In genomic region chr7:89981557-89981956, GRCm38 (mm10) we compare ENCODE assay signal across 8 mouse cellular contexts. TPM values are rescaled to one million over a fixed set of nuclear protein-coding genes. Genes with fewer than 3 reads are reported as not detected.
DNase-seq lines count a peak whose midpoint lies in the region; ATAC-seq lines count a peak whose summit lies in the region.

No protein-coding gene starts in this region.

- no peaks in the 10 kb centered on the region for H3K36me3 ChIP-seq in neural tube, embryonic 11.5 days (ENCODE audit: control insufficient read depth, insufficient read depth, low read length)
- peaks cover 6% of the 10 kb centered on the region; the same call in 1 of the 2 replicates for H3K36me3 ChIP-seq in limb, embryonic 12.5 days
- H3K36me3 ChIP-seq in stomach, embryonic 14.5 days (ENCODE audit: control insufficient read depth, insufficient read depth, low read length) = no peaks in the 10 kb centered on the region; the same call in 1 of the 2 replicates

- H3K4me2 ChIP-seq in neural tube, embryonic 11.5 days (ENCODE audit: low read depth) = peak overlapping the region; percentile 70
- peak overlapping the region; percentile 68 for H3K4me2 ChIP-seq in limb, embryonic 12.5 days
- H3K4me2 ChIP-seq in stomach, embryonic 14.5 days (replicated peaks; ENCODE audit: low read depth, low read length) = peak overlapping the region; percentile 51

- WGBS in neural tube, embryonic 11.5 days = 23% methylated on average over 10 of the region's 10 CpGs
- whole genome bisulfite sequencing in limb, embryonic 12.5 days = 12% methylated on average over 10 of the region's 10 CpGs
- WGBS in stomach, embryonic 14.5 days = 9% methylated on average over 10 of the region's 10 CpGs

- peak; percentile 7 to 27 for DNase-seq in cerebellum, postnatal 10 days
- DNase-seq in cerebellum, postnatal 36 days = no peak
- DNase-seq in neural tube, embryonic 11.5 days (ENCODE audit: low spot score) = no peak
- no peak for DNase-seq in neural tube, embryonic 10.5 days (ENCODE audit: extremely low spot score, low spot score)
- no peak for DNase-seq in right cerebral cortex, postnatal 14 days

- peak overlapping the region; percentile 95 for H3K9ac ChIP-seq in neural tube, embryonic 11.5 days (ENCODE audit: low read length)
- H3K9ac ChIP-seq in limb, embryonic 12.5 days (replicated peaks) = peak overlapping the region; percentile 86
- peak overlapping the region; percentile 75 for H3K9ac ChIP-seq in stomach, embryonic 14.5 days (replicated peaks; ENCODE audit: low read depth, low read length)

- no peak overlapping the region for H3K27ac ChIP-seq in neural tube, embryonic 11.5 days (ENCODE audit: low read depth, low read length)
- peak overlapping the region; percentile 100 for H3K27ac ChIP-seq in limb, embryonic 12.5 days
- peak overlapping the region; percentile 100; the same call in 1 of the 2 replicates for H3K27ac ChIP-seq in stomach, embryonic 14.5 days (ENCODE audit: low read length)

- H3K4me3 ChIP-seq in neural tube, embryonic 11.5 days (ENCODE audit: low read depth, low read length) = peak overlapping the region; percentile 71
- peak overlapping the region; percentile 76 for H3K4me3 ChIP-seq in limb, embryonic 12.5 days (replicated peaks)
- H3K4me3 ChIP-seq in stomach, embryonic 14.5 days (ENCODE audit: low read depth, low read length) = peak overlapping the region; percentile 79

- H3K4me1 ChIP-seq in neural tube, embryonic 11.5 days (ENCODE audit: control insufficient read depth, insufficient read depth, low read length) = peaks cover 8% of the 10 kb centered on the region; the same call in 1 of the 2 replicates
- H3K4me1 ChIP-seq in limb, embryonic 12.5 days (replicated peaks) = peaks cover 16% of the 10 kb centered on the region
- H3K4me1 ChIP-seq in stomach, embryonic 14.5 days (ENCODE audit: control insufficient read depth, insufficient read depth, low read length) = peaks cover 9% of the 10 kb centered on the region; the same call in 1 of the 2 replicates

- peak; percentile 25; the same call in 1 of the 2 replicates for ATAC-seq in neural tube, embryonic 11.5 days (ENCODE audit: insufficient read depth, low FRiP score, low TSS enrichment)
- ATAC-seq in limb, embryonic 12.5 days (ENCODE audit: insufficient number of reproducible peaks, insufficient read depth, low FRiP score, low TSS enrichment, low read depth) = peak; percentile 28; the same call in 1 of the 2 replicates
- no peak for ATAC-seq in stomach, embryonic 14.5 days (ENCODE audit: insufficient number of reproducible peaks, insufficient read depth, low FRiP score, low read depth)
- ATAC-seq in frontal cortex, adult (ENCODE audit: low TSS enrichment) = no peak

- H3K9me3 ChIP-seq in neural tube, embryonic 11.5 days (ENCODE audit: control insufficient read depth, low read length) = no peaks in the 10 kb centered on the region
- no peaks in the 10 kb centered on the region for H3K9me3 ChIP-seq in limb, embryonic 12.5 days
- H3K9me3 ChIP-seq in stomach, embryonic 14.5 days (ENCODE audit: control insufficient read depth, low read depth, low read length) = no peaks in the 10 kb centered on the region

- no peaks in the 10 kb centered on the region for H3K27me3 ChIP-seq in neural tube, embryonic 11.5 days (ENCODE audit: control insufficient read depth, insufficient read depth, low read length)
- H3K27me3 ChIP-seq in limb, embryonic 12.5 days = no peaks in the 10 kb centered on the region
- H3K27me3 ChIP-seq in stomach, embryonic 14.5 days (ENCODE audit: control insufficient read depth, insufficient read depth, low read length) = no peaks in the 10 kb centered on the region

RNA-seq across cellular contexts. Expression of gene Eed, which starts 0.8 kb away (rescaled TPM):
- polyA plus RNA-seq in neural tube, embryonic 11.5 days (2014; fragmentation: Nextera tagmentation; extraction: Ambion mirVana) = 72.8 and 76.5 TPM in 2 replicates
- 95.5 and 97.3 TPM in 2 replicates for polyA plus RNA-seq in limb, embryonic 12.5 days (2016; fragmentation: Nextera tagmentation; extraction: Ambion mirVana)
- 75.9 and 78.8 TPM in 2 replicates for polyA plus RNA-seq in stomach, embryonic 14.5 days (2014; fragmentation: Nextera tagmentation; extraction: Ambion mirVana)

RNA-seq across cellular contexts. Expression of gene Hikeshi, which starts 40.6 kb away (rescaled TPM):
- polyA plus RNA-seq in neural tube, embryonic 11.5 days (2014; fragmentation: Nextera tagmentation; extraction: Ambion mirVana) = 133 and 140 TPM in 2 replicates
- 124 and 129 TPM in 2 replicates for polyA plus RNA-seq in limb, embryonic 12.5 days (2016; fragmentation: Nextera tagmentation; extraction: Ambion mirVana)
- 122 and 127 TPM in 2 replicates for polyA plus RNA-seq in stomach, embryonic 14.5 days (2014; fragmentation: Nextera tagmentation; extraction: Ambion mirVana)

Comparison
In these comparisons a context has a peak if more than half of its experiments do, and no peak if none do; other contexts are left out.
1. DNase-seq: peak in cerebellum, postnatal 10 days (2 of 2); none in cerebellum, postnatal 36 days (0 of 2), neural tube, embryonic 11.5 days (single experiment), neural tube, embryonic 10.5 days (single experiment) and right cerebral cortex, postnatal 14 days (single experiment).
2. ATAC-seq: peak in neural tube, embryonic 11.5 days (single experiment) and limb, embryonic 12.5 days (single experiment); none in stomach, embryonic 14.5 days (single experiment) and frontal cortex, adult (single experiment).
3. Peak in every context shown above with its lines, with median percentiles within 50 percentile points of each other: H3K4me2 ChIP-seq, H3K4me3 ChIP-seq and H3K9ac ChIP-seq.